Mouse (Mus musculus) limb, embryonic 11.5 days (tissue): ENCODE measurements around the gene Rere. TPM values are rescaled to one million over a fixed set of nuclear protein-coding genes. Genes with fewer than 3 reads are reported as not detected.

Source experiments
- ATAC-seq: fragments of 200-750 bp; cut with Nextera tagmentation; 2 replicates; pipeline ENCODE4 v1.8.0; 2017; ENCODE audit warnings: low read depth; ENCODE audit not compliant: insufficient number of reproducible peaks, low FRiP score, low TSS enrichment
- DNase-seq: peaks from one replicate; pipeline ENCODE4 v3.0.0-alpha.2; 2015; ENCODE audit warnings: low spot score
- H3K27ac ChIP-seq: fragments of 300-500 bp; sonication (generic); replicated peaks from 2 replicates; pipeline ENCODE4 v1.5.1; 2014; ENCODE audit warnings: low read depth, mild to moderate bottlenecking, low read length
- H3K27me3 ChIP-seq: fragments of 300-500 bp; sonication (generic); 2 replicates; pipeline ENCODE4 v1.6.1; 2014; ENCODE audit warnings: mild to moderate bottlenecking, low read length, mixed read lengths; ENCODE audit not compliant: control insufficient read depth, insufficient read depth
- H3K36me3 ChIP-seq: fragments of 300-500 bp; sonication (generic); 2 replicates; pipeline ENCODE4 v1.6.1; 2014; ENCODE audit warnings: mild to moderate bottlenecking, low read length, moderate library complexity, mixed read lengths; ENCODE audit not compliant: control insufficient read depth, insufficient read depth
- H3K4me1 ChIP-seq: fragments of 300-500 bp; sonication (generic); 2 replicates; pipeline ENCODE4 v1.6.1; 2014; ENCODE audit warnings: low read length, mixed read lengths; ENCODE audit not compliant: control insufficient read depth, insufficient read depth
- H3K4me2 ChIP-seq: fragments of 300-500 bp; sonication (generic); 2 replicates; pipeline ENCODE4 v1.6.1; 2014; ENCODE audit warnings: low read depth, mild to moderate bottlenecking, moderate library complexity; ENCODE audit not compliant: severe bottlenecking
- H3K4me3 ChIP-seq: fragments of 300-500 bp; sonication (generic); 2 replicates; pipeline ENCODE4 v1.5.1; 2014; ENCODE audit warnings: low read depth, low read length
- H3K9ac ChIP-seq: fragments of 300-500 bp; sonication (generic); 2 replicates; pipeline ENCODE4 v1.6.1; 2014; ENCODE audit warnings: mild to moderate bottlenecking, low read length
- H3K9me3 ChIP-seq: fragments of 300-500 bp; sonication (generic); 2 replicates; pipeline ENCODE4 v1.6.1; 2016; ENCODE audit warnings: low read length; ENCODE audit not compliant: control insufficient read depth
- WGBS: fragments of 180-500 bp; shearing (Covaris S2); extraction: QIAGEN DNeasy Blood & Tissue Kit; methylation state at CpG from one replicate; pipeline ENCODE4 v1.1.7; 2014; 5-methylcytosine and 5-hydroxymethylcytosine counted together
- polyA plus RNA-seq: library from polyadenylated mRNA; unstranded; fragments of >200 nt; fragmentation: Nextera tagmentation; extraction: Ambion mirVana; gene quantifications from 2 replicates; pipeline ENCODE4 v1.2.1, GENCODE M21; 2014

Gene Rere
- polyA plus RNA-seq, 1 experiment from 2014 or later: 37.9 TPM

DNA sequence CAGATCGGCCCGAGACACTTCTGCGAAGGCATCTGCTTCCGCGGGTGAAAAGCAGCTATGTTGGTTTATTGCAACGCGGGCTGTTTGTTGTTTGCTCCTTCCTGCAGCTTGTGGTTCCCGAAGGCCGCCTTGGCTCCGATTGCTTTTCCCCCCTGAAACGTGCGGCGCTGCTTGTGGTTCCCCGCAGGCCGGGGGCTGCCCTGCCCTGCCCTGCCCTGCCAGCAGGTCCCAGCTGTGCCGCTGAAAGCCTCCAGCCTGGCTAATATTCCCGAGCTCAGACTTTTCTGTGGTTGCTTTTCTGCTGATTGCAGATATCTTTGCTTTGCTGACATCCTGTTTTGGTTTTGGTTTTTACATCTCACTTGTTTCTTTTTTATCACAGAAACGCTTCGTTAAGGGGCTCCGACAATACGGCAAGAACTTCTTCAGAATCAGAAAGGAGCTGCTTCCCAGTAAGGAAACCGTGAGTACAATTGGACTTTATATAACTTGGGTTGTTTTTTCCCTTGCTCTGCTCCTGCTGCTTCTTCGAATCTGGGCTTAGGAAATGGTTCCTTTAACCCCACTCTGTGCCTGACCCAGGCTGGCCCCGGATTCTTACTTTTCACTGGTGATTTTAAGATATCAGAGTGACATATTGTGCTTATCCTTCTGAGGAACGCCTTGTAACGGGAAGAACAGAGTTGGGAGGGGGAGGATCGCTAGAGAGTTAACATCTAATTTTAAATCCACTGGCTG, 288.6 kb downstream of the Rere start:
- no peak for DNase-seq
- peak overlapping the region; percentile 94 for H3K9ac ChIP-seq
- no peaks in the 10 kb centered on the region for H3K9me3 ChIP-seq
- 3% methylated on average over 27 of the region's 27 CpGs for WGBS
- H3K4me1 ChIP-seq: peaks cover 19% of the 10 kb centered on the region
- peak overlapping the region; percentile 79 for H3K4me3 ChIP-seq
- H3K4me2 ChIP-seq: peak overlapping the region; percentile 80
- H3K27ac ChIP-seq: peak overlapping the region; percentile 92
- ATAC-seq: no peak
- no peaks in the 10 kb centered on the region for H3K36me3 ChIP-seq
- H3K27me3 ChIP-seq: no peaks in the 10 kb centered on the region

DNA sequence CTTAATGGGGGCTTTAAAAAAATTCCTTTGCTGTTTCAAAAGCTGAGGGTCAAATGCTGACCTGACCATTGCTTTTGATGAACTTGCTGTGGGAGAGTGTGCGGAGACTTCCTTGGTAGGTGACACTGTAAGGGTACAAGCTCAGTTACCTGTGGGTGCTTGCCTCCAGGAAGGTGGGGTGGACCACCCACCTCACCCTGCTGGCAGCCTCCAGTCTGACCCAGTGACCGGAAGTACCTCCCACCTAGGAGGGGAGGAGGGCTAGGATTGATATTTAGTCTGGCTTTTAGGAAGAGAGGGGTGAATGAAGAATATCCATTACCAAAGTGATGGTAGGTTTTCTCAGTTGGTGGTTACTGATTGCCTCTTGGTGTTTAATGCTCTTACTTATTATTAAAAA, 289.3 kb downstream of the Rere start:
- Histone ChIP-seq H3K9ac (no peak overlapping the region), H3K27me3 (no peaks in the 10 kb centered on the region), H3K4me3 (no peak overlapping the region), H3K4me2 (no peak overlapping the region; the same call in 1 of the 2 replicates), H3K4me1 (peaks cover 19% of the 10 kb centered on the region), H3K27ac (no peak overlapping the region), H3K36me3 (no peaks in the 10 kb centered on the region), H3K9me3 (no peaks in the 10 kb centered on the region)
- 30% methylated on average over 2 of the region's 2 CpGs for WGBS
- DNase-seq (no peak), ATAC-seq (no peak)

GRCm38 (mm10) chr4:150572104-150572691, 290.8 kb downstream of the Rere start:
- H3K9me3 ChIP-seq: no peaks in the 10 kb centered on the region
- no peaks in the 10 kb centered on the region for H3K27me3 ChIP-seq
- ATAC-seq (no peak), DNase-seq (no peak)
- no peak overlapping the region for H3K4me3 ChIP-seq
- H3K36me3 ChIP-seq: no peaks in the 10 kb centered on the region
- H3K27ac ChIP-seq: no peak overlapping the region
- WGBS: 68% methylated on average over 7 of the region's 7 CpGs
- no peak overlapping the region for H3K9ac ChIP-seq
- H3K4me1 ChIP-seq: peaks cover 19% of the 10 kb centered on the region
- no peak overlapping the region for H3K4me2 ChIP-seq

GRCm38 (mm10) chr4:150572938-150573337, 291.5 kb downstream of the Rere start:
- Histone ChIP-seq H3K27ac (no peak overlapping the region), H3K4me2 (no peak overlapping the region), H3K36me3 (no peaks in the 10 kb centered on the region), H3K4me1 (peaks cover 18% of the 10 kb centered on the region), H3K4me3 (no peak overlapping the region), H3K9ac (no peak overlapping the region), H3K9me3 (no peaks in the 10 kb centered on the region), H3K27me3 (no peaks in the 10 kb centered on the region)
- ATAC-seq: no peak
- DNase-seq: no peak
- WGBS: 97% methylated on average over 4 of the region's 4 CpGs

GRCm38 (mm10) chr4:150575363-150576092, 294.1 kb downstream of the Rere start:
- no peak overlapping the region for H3K27ac ChIP-seq
- no peaks in the 10 kb centered on the region for H3K27me3 ChIP-seq
- no peak overlapping the region for H3K4me3 ChIP-seq
- ATAC-seq (no peak), DNase-seq (no peak)
- 70% methylated on average over 3 of the region's 3 CpGs for WGBS
- H3K36me3 ChIP-seq: no peaks in the 10 kb centered on the region
- peaks cover 6% of the 10 kb centered on the region for H3K4me1 ChIP-seq
- no peak overlapping the region for H3K4me2 ChIP-seq
- no peaks in the 10 kb centered on the region for H3K9me3 ChIP-seq
- H3K9ac ChIP-seq: no peak overlapping the region

DNA sequence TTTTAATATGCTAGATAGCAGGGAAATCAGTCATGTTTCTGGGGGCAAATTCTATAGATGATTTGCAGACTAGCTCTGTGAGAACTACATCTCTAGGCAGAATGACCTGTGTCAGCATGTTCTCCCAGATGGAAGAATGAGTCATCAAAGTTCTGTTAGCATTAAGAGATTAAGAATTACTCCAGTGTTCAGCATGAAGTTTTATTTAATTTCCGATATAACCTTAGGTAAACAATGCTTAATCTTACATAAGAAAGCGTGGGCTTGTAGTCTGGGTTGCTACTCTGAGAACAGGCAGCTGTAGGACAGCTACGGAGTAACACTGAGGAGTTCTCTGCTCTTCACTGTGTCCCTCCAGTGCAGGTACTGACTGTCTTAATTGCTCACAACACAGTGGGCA, 294.9 kb downstream of the Rere start:
- Histone ChIP-seq H3K27me3 (no peaks in the 10 kb centered on the region), H3K4me1 (0 out of 2 replicates have a peak, but pooled peaks cover 2% of the 10 kb centered on the region), H3K9me3 (no peaks in the 10 kb centered on the region), H3K4me2 (no peak overlapping the region), H3K27ac (no peak overlapping the region), H3K9ac (no peak overlapping the region), H3K36me3 (no peaks in the 10 kb centered on the region), H3K4me3 (no peak overlapping the region)
- DNase-seq (no peak), ATAC-seq (no peak)
- 87% methylated on average over 3 of the region's 3 CpGs for WGBS

- Histone ChIP-seq H3K36me3 (no peaks in the 10 kb centered on the region), H3K4me3 (no peak overlapping the region), H3K9me3 (no peaks in the 10 kb centered on the region), H3K4me1 (peaks cover 11% of the 10 kb centered on the region), H3K27ac (no peak overlapping the region), H3K9ac (no peak overlapping the region), H3K27me3 (no peaks in the 10 kb centered on the region), H3K4me2 (no peak overlapping the region)
- WGBS: 93% methylated on average over 3 of the region's 3 CpGs
- DNase-seq (no peak), ATAC-seq (no peak)
Observed at GRCm38 (mm10) chr4:150578021-150578420, 296.6 kb downstream of the Rere start.

GRCm38 (mm10) chr4:150581931-150582723, 300.7 kb downstream of the Rere start:
- no peak overlapping the region for H3K9ac ChIP-seq
- DNase-seq (no peak), ATAC-seq (no peak)
- H3K27ac ChIP-seq: no peak overlapping the region
- H3K4me3 ChIP-seq: no peak overlapping the region
- WGBS: 79% methylated on average over 10 of the region's 10 CpGs
- no peaks in the 10 kb centered on the region for H3K27me3 ChIP-seq
- peaks cover 24% of the 10 kb centered on the region for H3K4me1 ChIP-seq
- H3K9me3 ChIP-seq: no peaks in the 10 kb centered on the region
- H3K36me3 ChIP-seq: no peaks in the 10 kb centered on the region
- no peak overlapping the region for H3K4me2 ChIP-seq
